Mouse (Mus musculus): ENCODE data around the gene Met. TPM values are rescaled to one million over a fixed set of nuclear protein-coding genes. Genes with fewer than 3 reads are reported as not detected.

Gene Met
- polyA plus RNA-seq, 1 experiment from 2014 or later: 0.95 TPM

- no peak overlapping the region for H3K4me3 ChIP-seq
- no peak overlapping the region for H3K27ac ChIP-seq (replicated peaks)
- H3K9me3 ChIP-seq (replicated peaks): no peaks in the 10 kb centered on the region
- no peaks in the 10 kb centered on the region for H3K27me3 ChIP-seq (ENCODE audit: low read depth, poor library complexity, severe bottlenecking)
- 0 out of 2 replicates have a peak, but pooled peaks cover 5% of the 10 kb centered on the region for H3K4me1 ChIP-seq
- DNase-seq (ENCODE audit: low spot score): no peak
- H3K36me3 ChIP-seq: no peaks in the 10 kb centered on the region
- 89% methylated on average over 3 of the region's 3 CpGs for WGBS
Observed at GRCm38 (mm10) chr6:17473128-17473527, 9.5 kb downstream of the Met start.

- 74% methylated on average over 1 of the region's 1 CpGs for WGBS
- Histone ChIP-seq H3K9me3 (replicated peaks) (no peaks in the 10 kb centered on the region), H3K27ac (replicated peaks) (no peak overlapping the region), H3K4me1 (0 out of 2 replicates have a peak, but pooled peaks cover 9% of the 10 kb centered on the region), H3K36me3 (no peaks in the 10 kb centered on the region), H3K4me3 (no peak overlapping the region), H3K27me3 (ENCODE audit: low read depth, poor library complexity, severe bottlenecking) (no peaks in the 10 kb centered on the region)
- DNase-seq (ENCODE audit: low spot score): no peak
Observed at GRCm38 (mm10) chr6:17477823-17478222, 14.2 kb downstream of the Met start.

- 91% methylated on average over 6 of the region's 6 CpGs for WGBS
- DNase-seq (ENCODE audit: low spot score): no peak
- no peaks in the 10 kb centered on the region for H3K36me3 ChIP-seq
Observed at GRCm38 (mm10) chr6:17478252-17478651, 14.7 kb downstream of the Met start.

GRCm38 (mm10) chr6:17478838-17479570 is 15.4 kb downstream of the Met start:
- H3K4me1 ChIP-seq: 0 out of 2 replicates have a peak, but pooled peaks cover 9% of the 10 kb centered on the region
- no peak overlapping the region for H3K4me3 ChIP-seq
- no peaks in the 10 kb centered on the region for H3K36me3 ChIP-seq
- H3K9me3 ChIP-seq (replicated peaks): no peaks in the 10 kb centered on the region
- no peak overlapping the region for H3K27ac ChIP-seq (replicated peaks)
- WGBS: 84% methylated on average over 10 of the region's 10 CpGs
- no peaks in the 10 kb centered on the region for H3K27me3 ChIP-seq (ENCODE audit: low read depth, poor library complexity, severe bottlenecking)
- DNase-seq (ENCODE audit: low spot score): no peak

More at GRCm38 (mm10) chr6:17478252-17478651, 14.7 kb downstream of the Met start:
- Histone ChIP-seq H3K9me3 (replicated peaks) (no peaks in the 10 kb centered on the region), H3K4me3 (no peak overlapping the region), H3K4me1 (0 out of 2 replicates have a peak, but pooled peaks cover 9% of the 10 kb centered on the region), H3K27ac (replicated peaks) (no peak overlapping the region), H3K27me3 (ENCODE audit: low read depth, poor library complexity, severe bottlenecking) (no peaks in the 10 kb centered on the region)

GRCm38 (mm10) chr6:17481068-17481467 is 17.5 kb downstream of the Met start:
- Histone ChIP-seq H3K27ac (replicated peaks) (no peak overlapping the region), H3K4me1 (0 out of 2 replicates have a peak, but pooled peaks cover 9% of the 10 kb centered on the region), H3K4me3 (no peak overlapping the region), H3K27me3 (ENCODE audit: low read depth, poor library complexity, severe bottlenecking) (no peaks in the 10 kb centered on the region), H3K9me3 (replicated peaks) (no peaks in the 10 kb centered on the region), H3K36me3 (no peaks in the 10 kb centered on the region)
- no peak for DNase-seq (ENCODE audit: low spot score)
- WGBS: 88% methylated on average over 4 of the region's 4 CpGs

- no peak for DNase-seq (ENCODE audit: low spot score)
- H3K36me3 ChIP-seq: no peaks in the 10 kb centered on the region
- H3K4me3 ChIP-seq: no peak overlapping the region
- H3K27ac ChIP-seq (replicated peaks): no peak overlapping the region
- no peaks in the 10 kb centered on the region for H3K27me3 ChIP-seq (ENCODE audit: low read depth, poor library complexity, severe bottlenecking)
- no peaks in the 10 kb centered on the region for H3K4me1 ChIP-seq
- WGBS: 90% methylated on average over 5 of the region's 5 CpGs
- H3K9me3 ChIP-seq (replicated peaks): no peaks in the 10 kb centered on the region
Observed at GRCm38 (mm10) chr6:17485244-17485643, 21.6 kb downstream of the Met start.

GRCm38 (mm10) chr6:17485782-17486181 is 22.2 kb downstream of the Met start:
- Histone ChIP-seq H3K9me3 (replicated peaks) (no peaks in the 10 kb centered on the region), H3K27ac (replicated peaks) (no peak overlapping the region), H3K27me3 (ENCODE audit: low read depth, poor library complexity, severe bottlenecking) (no peaks in the 10 kb centered on the region), H3K4me1 (no peaks in the 10 kb centered on the region), H3K4me3 (no peak overlapping the region), H3K36me3 (no peaks in the 10 kb centered on the region)
- WGBS: 93% methylated on average over 7 of the region's 7 CpGs
- DNase-seq (ENCODE audit: low spot score): no peak

- 77% methylated on average over 2 of the region's 2 CpGs for WGBS
- H3K27ac ChIP-seq (replicated peaks): no peak overlapping the region
Observed at GRCm38 (mm10) chr6:17488291-17488817, 24.8 kb downstream of the Met start.

GRCm38 (mm10) chr6:17490786-17491185 is 27.2 kb downstream of the Met start:
- 78% methylated on average over 2 of the region's 2 CpGs for WGBS
- Histone ChIP-seq H3K36me3 (no peaks in the 10 kb centered on the region), H3K9me3 (replicated peaks) (no peaks in the 10 kb centered on the region), H3K27ac (replicated peaks) (no peak overlapping the region), H3K27me3 (ENCODE audit: low read depth, poor library complexity, severe bottlenecking) (no peaks in the 10 kb centered on the region), H3K4me3 (no peak overlapping the region), H3K4me1 (no peaks in the 10 kb centered on the region)
- DNase-seq (ENCODE audit: low spot score): no peak

More at GRCm38 (mm10) chr6:17488291-17488817, 24.8 kb downstream of the Met start:
- Histone ChIP-seq H3K4me3 (no peak overlapping the region), H3K9me3 (replicated peaks) (no peaks in the 10 kb centered on the region), H3K27me3 (ENCODE audit: low read depth, poor library complexity, severe bottlenecking) (no peaks in the 10 kb centered on the region), H3K4me1 (no peaks in the 10 kb centered on the region), H3K36me3 (no peaks in the 10 kb centered on the region)
- DNase-seq (ENCODE audit: low spot score): no peak

GRCm38 (mm10) chr6:17491502-17491901 is 27.9 kb downstream of the Met start:
- Histone ChIP-seq H3K4me3 (no peak overlapping the region), H3K9me3 (replicated peaks) (no peaks in the 10 kb centered on the region), H3K4me1 (no peaks in the 10 kb centered on the region), H3K27me3 (ENCODE audit: low read depth, poor library complexity, severe bottlenecking) (no peaks in the 10 kb centered on the region), H3K27ac (replicated peaks) (no peak overlapping the region), H3K36me3 (no peaks in the 10 kb centered on the region)
- no peak for DNase-seq (ENCODE audit: low spot score)
- 88% methylated on average over 10 of the region's 10 CpGs for WGBS

GRCm38 (mm10) chr6:17492062-17492461 is 28.5 kb downstream of the Met start:
- no peak for DNase-seq (ENCODE audit: low spot score)
- WGBS: 90% methylated on average over 8 of the region's 8 CpGs
- Histone ChIP-seq H3K4me1 (no peaks in the 10 kb centered on the region), H3K9me3 (replicated peaks) (no peaks in the 10 kb centered on the region), H3K4me3 (no peak overlapping the region), H3K36me3 (no peaks in the 10 kb centered on the region), H3K27me3 (ENCODE audit: low read depth, poor library complexity, severe bottlenecking) (no peaks in the 10 kb centered on the region), H3K27ac (replicated peaks) (no peak overlapping the region)

- 93% methylated on average over 1 of the region's 1 CpGs for WGBS
- no peak for DNase-seq (ENCODE audit: low spot score)
- Histone ChIP-seq H3K9me3 (replicated peaks) (no peaks in the 10 kb centered on the region), H3K36me3 (no peaks in the 10 kb centered on the region), H3K27ac (replicated peaks) (no peak overlapping the region), H3K4me3 (no peak overlapping the region), H3K27me3 (ENCODE audit: low read depth, poor library complexity, severe bottlenecking) (no peaks in the 10 kb centered on the region), H3K4me1 (no peaks in the 10 kb centered on the region)
Observed at GRCm38 (mm10) chr6:17495413-17495812, 31.8 kb downstream of the Met start.

- Histone ChIP-seq H3K27ac (replicated peaks) (no peak overlapping the region), H3K36me3 (no peaks in the 10 kb centered on the region), H3K27me3 (ENCODE audit: low read depth, poor library complexity, severe bottlenecking) (no peaks in the 10 kb centered on the region), H3K9me3 (replicated peaks) (no peaks in the 10 kb centered on the region), H3K4me3 (no peak overlapping the region), H3K4me1 (no peaks in the 10 kb centered on the region)
- WGBS: 81% methylated on average over 4 of the region's 4 CpGs
- no peak for DNase-seq (ENCODE audit: low spot score)
Observed at GRCm38 (mm10) chr6:17497366-17497765, 33.8 kb downstream of the Met start.
